Comparison of ENCODE assay signal across 30 mouse cellular contexts in genomic region chr3:99641343-99642106, GRCm38 (mm10).
DNase-seq lines count a peak whose midpoint lies in the region; ATAC-seq and TF ChIP-seq lines count a peak whose summit lies in the region.
"Had no signal": no experiment of that assay in that cellular context is flagged by ENCODE, and none has a peak within 500 bp of the region (broad histone marks: within the 10 kb centered on the region; RNA-seq: fewer than 3 reads in every experiment).

No protein-coding gene starts in this region.

- H3K4me1 ChIP-seq in kidney, embryonic 16.5 days (ENCODE audit: insufficient read depth, low read length), result 0 out of 2 replicates have a peak, but pooled peaks cover 3% of the 10 kb centered on the region
- no peaks in the 10 kb centered on the region for H3K4me1 ChIP-seq in midbrain, postnatal 0 days (ENCODE audit: insufficient read depth, low read length)
- H3K4me1 ChIP-seq: forebrain, embryonic 13.5 days; hindbrain, embryonic 12.5 days; liver, embryonic 12.5 days; megakaryocyte, embryonic 14.5 days; neural tube, embryonic 15.5 days had no signal

- no peak for TF ChIP-seq CTCF in brain, embryonic 14.5 days (IDR thresholded peaks at IDR 0.05; ENCODE audit: borderline replicate concordance, extremely low read depth, insufficient read depth, insufficient read length)
- no peak for TF ChIP-seq CTCF in midbrain, postnatal 0 days (IDR thresholded peaks at IDR 0.05)
- TF ChIP-seq CTCF in left cerebral cortex, adult 2 months (IDR thresholded peaks at IDR 0.05), result no peak

- 39% methylated on average over 8 of the region's 8 CpGs for WGBS in kidney, embryonic 16.5 days
- WGBS in midbrain, postnatal 0 days, result 38% methylated on average over 8 of the region's 8 CpGs

- ATAC-seq in kidney, embryonic 16.5 days (ENCODE audit: low FRiP score, low TSS enrichment), result peak; percentile 75; the same call in 1 of the 2 replicates
- ATAC-seq in midbrain, postnatal 0 days (ENCODE audit: low FRiP score), result peak; percentile 63; the same call in 1 of the 2 replicates
- ATAC-seq: activated CD4-positive, CD25-positive, alpha-beta regulatory T cell, adult 4 months; forebrain, embryonic 13.5 days; intestine, postnatal 0 days; liver, embryonic 12.5 days; liver, postnatal 0 days had no signal

- no peak for DNase-seq in kidney, postnatal 36 days
- DNase-seq in brain, embryonic 14.5 days (ENCODE audit: low read depth), result peak; percentile 7
- peak; percentile 38 for DNase-seq in embryo, embryonic 11 days
- DNase-seq in midbrain, postnatal 0 days (ENCODE audit: low spot score), result no peak
- DNase-seq in left cerebral cortex, adult 2 months (ENCODE audit: extremely low spot score in 1 of 2, low spot score in 2 of 2), result no peak
- DNase-seq: adrenal gland, adult 2 months; adrenal gland, postnatal 36 days; B cell, adult 2 months; cerebellum, adult 8-10 months; cerebellum, postnatal 25 days; gastrocnemius, postnatal 25 days; heart, adult 11 months; heart, postnatal 36 days; kidney, postnatal 10 days; left cerebral cortex, postnatal 4 days; liver, postnatal 0 days; lung, postnatal 4 days; retina, postnatal 1 day; right cerebral cortex, postnatal 14 days; thymus, postnatal 4 days had no signal

- H3K4me3 ChIP-seq in kidney, embryonic 16.5 days (ENCODE audit: low read length), result no peak overlapping the region
- no peak overlapping the region for H3K4me3 ChIP-seq in midbrain, postnatal 0 days (ENCODE audit: low read depth, low read length)
- no peak overlapping the region for H3K4me3 ChIP-seq in left cerebral cortex, adult 2 months
- H3K4me3 ChIP-seq: forebrain, embryonic 13.5 days; hindbrain, embryonic 12.5 days; layer of hippocampus, adult 2 months; liver, embryonic 12.5 days; megakaryocyte, embryonic 14.5 days; neural tube, embryonic 15.5 days had no signal

- no peak overlapping the region for H3K27ac ChIP-seq in kidney, embryonic 16.5 days (ENCODE audit: low read length)
- no peak overlapping the region for H3K27ac ChIP-seq in midbrain, postnatal 0 days (ENCODE audit: low read depth, low read length)
- H3K27ac ChIP-seq in left cerebral cortex, adult 2 months, result no peak overlapping the region
- H3K27ac ChIP-seq: forebrain, embryonic 13.5 days; hindbrain, embryonic 12.5 days; layer of hippocampus, adult 2 months; liver, embryonic 12.5 days; neural tube, embryonic 15.5 days had no signal

- intact Hi-C loops in left cerebral cortex, adult 2 months (cut with DNase I), result no loop called here

- no peak for TF ChIP-seq POLR2A in brain, embryonic 14.5 days (IDR thresholded peaks at IDR 0.05; ENCODE audit: borderline replicate concordance, extremely low read depth, insufficient read depth, insufficient read length, poor library complexity, severe bottlenecking)

- no peaks in the 10 kb centered on the region for H3K9me3 ChIP-seq in kidney, embryonic 16.5 days (ENCODE audit: low read length)
- no peaks in the 10 kb centered on the region for H3K9me3 ChIP-seq in midbrain, postnatal 0 days (ENCODE audit: low read length)
- H3K9me3 ChIP-seq: forebrain, embryonic 13.5 days; hindbrain, embryonic 12.5 days; neural tube, embryonic 15.5 days had no signal

- H3K36me3 ChIP-seq in kidney, embryonic 16.5 days (ENCODE audit: insufficient read depth, low read length), result no peaks in the 10 kb centered on the region
- no peaks in the 10 kb centered on the region for H3K36me3 ChIP-seq in midbrain, postnatal 0 days (ENCODE audit: insufficient read depth, low read length)
- H3K36me3 ChIP-seq: hindbrain, embryonic 12.5 days; liver, embryonic 12.5 days; neural tube, embryonic 15.5 days had no signal

- H3K27me3 ChIP-seq in kidney, embryonic 16.5 days (ENCODE audit: insufficient read depth, low read length), result no peaks in the 10 kb centered on the region
- no peaks in the 10 kb centered on the region for H3K27me3 ChIP-seq in midbrain, postnatal 0 days (ENCODE audit: insufficient read depth, low read length)
- H3K27me3 ChIP-seq: forebrain, embryonic 13.5 days; hindbrain, embryonic 12.5 days; liver, embryonic 12.5 days; megakaryocyte, embryonic 14.5 days; neural tube, embryonic 15.5 days had no signal

- H3K4me2 ChIP-seq in kidney, embryonic 16.5 days (replicated peaks; ENCODE audit: low read depth, low read length), result no peak overlapping the region
- no peak overlapping the region for H3K4me2 ChIP-seq in midbrain, postnatal 0 days (ENCODE audit: low read depth, low read length, poor library complexity, severe bottlenecking)
- H3K4me2 ChIP-seq: forebrain, embryonic 13.5 days; heart, embryonic 11.5 days; hindbrain, embryonic 12.5 days; liver, embryonic 12.5 days; neural tube, embryonic 15.5 days had no signal

- no peak overlapping the region for H3K9ac ChIP-seq in kidney, embryonic 16.5 days (replicated peaks; ENCODE audit: low read length)
- no peak overlapping the region for H3K9ac ChIP-seq in midbrain, postnatal 0 days (replicated peaks; ENCODE audit: low read length, poor library complexity, severe bottlenecking)
- H3K9ac ChIP-seq: forebrain, embryonic 13.5 days; hindbrain, embryonic 12.5 days; liver, embryonic 12.5 days; liver, postnatal 0 days; neural tube, embryonic 15.5 days had no signal

Comparison
In these comparisons a context has a peak if more than half of its experiments do, and no peak if none do; other contexts are left out.
1. DNase-seq: peak in brain, embryonic 14.5 days (single experiment) and embryo, embryonic 11 days (single experiment); none in kidney, postnatal 36 days (0 of 2), midbrain, postnatal 0 days (single experiment) and left cerebral cortex, adult 2 months (0 of 2).